Mouse (Mus musculus) layer of hippocampus, adult 9-11 months (tissue): ENCODE data around the gene Zswim1.
A peak's percentile ranks its signal among the peaks of the same experiment; 100 is the strongest.
"Not testable (repeated sequence)": the region's sequence is repeated elsewhere in the genome, so short reads cannot be mapped to it uniquely, and the experiment has no call there.

Source experiments
- DNase-seq: peaks from one replicate; pipeline ENCODE4 v3.0.0; 2022

Zswim1 gene

DNA sequence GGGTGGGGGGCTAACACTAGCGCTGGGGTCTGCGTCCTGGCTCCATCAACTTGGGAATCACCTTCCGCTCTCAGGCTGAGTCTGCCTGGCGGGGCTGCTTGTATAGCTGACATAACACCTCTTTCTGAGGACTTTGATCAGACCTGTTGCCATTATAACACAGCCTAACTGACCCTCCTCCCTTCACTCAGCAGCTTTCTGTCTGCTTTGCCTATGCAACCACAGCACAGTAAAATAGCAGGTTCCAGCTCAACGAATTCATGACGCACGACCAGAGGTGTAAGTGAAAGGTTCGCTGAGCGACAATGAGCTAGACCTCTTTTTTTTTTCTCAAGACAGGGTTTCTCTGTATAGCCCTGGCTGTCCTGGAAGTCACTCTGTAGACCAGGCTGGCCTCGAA, 8.5 kb downstream of the Zswim1 start:
- DNase-seq: no peak

DNA sequence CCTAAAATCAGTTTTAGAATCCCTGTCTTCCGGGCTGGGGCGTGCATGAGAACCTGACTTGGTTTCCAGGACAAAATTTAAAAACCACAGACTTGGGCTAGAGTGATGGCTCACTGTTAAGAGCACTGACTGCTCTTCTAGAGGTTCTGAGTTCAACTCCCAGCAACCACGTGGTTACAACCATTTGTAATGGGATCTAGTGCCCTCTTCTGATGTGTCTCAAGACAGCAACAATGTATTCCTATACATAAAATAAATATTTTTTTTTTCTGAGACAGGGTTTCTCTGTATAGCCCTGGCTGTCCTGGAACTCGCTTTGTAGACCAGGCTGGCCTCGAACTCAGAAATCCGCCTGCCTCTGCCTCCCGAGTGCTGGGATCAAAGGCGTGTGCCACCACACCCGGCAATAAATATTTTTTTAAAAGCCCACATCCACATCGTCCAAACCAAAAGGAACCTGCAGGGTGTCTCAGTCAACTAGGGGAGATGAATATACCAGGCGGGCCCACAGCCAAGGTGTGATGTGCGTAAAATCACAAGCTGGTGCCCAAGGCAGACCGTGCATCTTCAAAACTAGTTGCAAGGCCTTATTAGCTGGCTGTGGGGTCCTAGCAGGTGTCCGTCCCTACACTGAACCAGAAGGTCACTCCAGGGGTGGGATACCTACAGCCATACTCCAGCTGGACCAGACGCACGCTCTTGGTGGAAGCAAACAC, 9.7 kb downstream of the Zswim1 start:
- DNase-seq: no peak

DNA sequence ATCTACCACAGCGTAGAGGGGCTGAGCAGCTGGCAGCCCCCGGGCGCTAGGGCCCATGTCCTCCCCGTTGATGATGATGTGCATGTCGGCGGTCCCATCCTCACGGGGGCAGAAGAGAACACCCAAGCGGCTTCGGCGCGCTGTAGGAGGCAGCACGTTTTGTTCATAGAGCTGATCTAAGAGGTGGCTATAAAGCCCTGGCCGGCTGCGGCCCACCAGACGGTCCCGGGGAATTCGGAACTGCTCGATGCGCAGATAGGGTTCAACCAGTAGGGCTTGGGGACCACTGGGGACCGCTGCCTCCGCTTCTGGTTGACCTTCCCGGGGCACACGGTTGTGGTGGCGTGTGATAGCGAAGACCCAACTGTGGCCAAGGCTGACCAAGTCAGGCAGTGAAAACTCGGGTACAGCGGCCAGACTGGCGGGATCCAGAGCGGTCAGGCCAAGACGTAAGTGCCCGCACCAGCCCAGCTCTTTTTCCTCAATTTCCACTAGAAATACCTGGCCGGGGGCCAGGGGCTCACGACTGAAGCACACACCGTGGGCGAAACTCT, 10.3 kb downstream of the Zswim1 start, which contains the start of gene Ctsa:
Ctsa (plus strand) TSS at position 126 of the 554 bp plus-strand sequence.
- peak; percentile 85 for DNase-seq

DNA sequence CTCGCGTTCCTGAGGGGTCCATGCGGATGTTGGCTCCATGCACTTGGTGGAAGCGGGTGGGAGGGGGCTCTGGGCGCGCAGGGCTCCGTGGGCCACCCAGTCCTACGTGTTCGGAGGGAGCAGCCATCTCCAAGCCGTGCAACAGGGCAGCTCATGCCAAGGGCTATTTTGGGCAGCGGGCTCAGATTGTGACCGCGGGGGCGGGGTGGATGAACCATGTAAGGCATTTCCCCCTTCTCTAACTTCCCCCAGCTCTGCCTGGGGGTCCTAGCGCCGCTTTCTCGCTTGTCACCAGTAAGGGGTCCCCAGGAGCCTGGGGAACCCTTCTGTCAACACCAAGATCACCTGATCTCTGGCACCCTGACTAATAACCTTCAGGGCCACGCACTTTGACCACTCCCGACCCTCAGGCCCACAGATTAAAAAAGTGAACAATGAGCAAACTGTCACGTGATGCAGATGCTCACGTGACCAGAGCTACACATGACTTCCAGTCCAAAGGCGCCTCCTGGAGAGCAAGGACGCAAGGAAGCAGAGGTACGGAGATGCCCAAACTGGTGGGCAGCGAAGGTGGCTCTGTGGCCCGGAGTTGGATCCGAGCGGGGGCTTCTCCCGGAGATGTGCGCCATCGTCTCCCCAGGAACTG, 11.0 kb downstream of the Zswim1 start, which contains the start of gene Neurl2:
Neurl2 (minus strand) TSS at position 143 of the 646 bp plus-strand sequence.
- peak; percentile 96 for DNase-seq

GRCm38 (mm10) chr2:164834531-164834930, 12.0 kb downstream of the Zswim1 start:
- DNase-seq: no peak

- DNase-seq: no peak
Measured at GRCm38 (mm10) chr2:164835164-164835563, 12.7 kb downstream of the Zswim1 start.

DNA sequence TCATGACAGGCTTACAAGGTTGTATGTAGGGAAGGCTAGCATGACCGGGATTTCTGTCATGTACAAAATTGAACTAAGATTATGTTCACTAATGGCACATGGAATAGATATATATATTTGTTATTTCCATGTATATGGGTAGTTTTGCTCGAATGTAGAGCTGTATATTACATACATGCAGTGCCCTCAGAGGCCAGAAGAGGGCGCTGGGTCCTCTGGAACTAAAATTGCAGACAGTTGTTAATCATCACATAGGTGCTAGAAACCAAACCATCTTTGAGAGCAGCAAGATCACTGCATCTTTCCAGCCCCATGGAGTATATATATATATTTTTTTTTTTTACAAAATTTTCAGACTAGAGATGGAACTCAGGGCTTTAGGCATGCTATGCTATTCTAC, 23.3 kb downstream of the Zswim1 start:
- DNase-seq: no peak

DNA sequence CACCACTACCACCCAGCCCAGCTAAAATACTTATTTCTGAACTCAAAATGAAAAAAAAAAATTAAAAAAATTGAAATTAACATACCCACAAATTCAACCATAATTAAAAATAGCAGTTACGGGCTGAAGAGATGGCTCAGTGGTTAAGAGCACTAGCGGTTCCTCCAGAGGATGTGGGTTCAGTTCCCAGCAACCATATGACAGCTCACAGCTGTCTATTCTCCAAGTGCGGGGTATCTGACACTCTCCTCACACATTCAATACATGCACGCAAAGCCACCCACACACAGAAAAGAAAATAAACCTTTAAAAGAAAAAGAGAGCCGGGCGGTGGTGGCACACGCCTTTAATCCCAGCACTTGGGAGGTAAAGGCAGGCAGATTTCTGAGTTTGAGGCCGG, 27.6 kb downstream of the Zswim1 start:
- DNase-seq: no peak

DNA sequence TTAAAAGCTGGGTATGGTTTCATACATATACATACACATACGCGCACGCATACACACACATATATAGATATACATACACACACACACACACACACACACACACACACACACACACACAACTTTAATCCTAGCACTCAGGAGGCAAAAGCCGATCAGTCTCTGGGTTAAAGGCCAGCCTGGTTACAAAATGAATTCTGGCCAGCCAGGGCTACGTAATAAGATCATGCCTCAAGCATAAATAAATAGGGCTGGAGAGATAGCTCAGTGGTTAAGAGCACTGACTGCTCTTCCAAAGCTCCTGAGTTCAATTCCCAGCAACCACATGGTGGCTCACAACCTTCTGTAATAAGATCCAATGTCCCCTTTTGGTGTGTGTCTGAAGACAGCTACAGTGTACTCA, 33.1 kb downstream of the Zswim1 start:
- DNase-seq: not testable (repeated sequence)

- DNase-seq: no peak
Measured at GRCm38 (mm10) chr2:164856309-164857100, 34.0 kb downstream of the Zswim1 start.

GRCm38 (mm10) chr2:164857101-164857821, 34.8 kb downstream of the Zswim1 start, which contains the start of gene Pltp:
TSS of gene Pltp (minus strand) at chr2:164857711.
- no peak for DNase-seq

DNA sequence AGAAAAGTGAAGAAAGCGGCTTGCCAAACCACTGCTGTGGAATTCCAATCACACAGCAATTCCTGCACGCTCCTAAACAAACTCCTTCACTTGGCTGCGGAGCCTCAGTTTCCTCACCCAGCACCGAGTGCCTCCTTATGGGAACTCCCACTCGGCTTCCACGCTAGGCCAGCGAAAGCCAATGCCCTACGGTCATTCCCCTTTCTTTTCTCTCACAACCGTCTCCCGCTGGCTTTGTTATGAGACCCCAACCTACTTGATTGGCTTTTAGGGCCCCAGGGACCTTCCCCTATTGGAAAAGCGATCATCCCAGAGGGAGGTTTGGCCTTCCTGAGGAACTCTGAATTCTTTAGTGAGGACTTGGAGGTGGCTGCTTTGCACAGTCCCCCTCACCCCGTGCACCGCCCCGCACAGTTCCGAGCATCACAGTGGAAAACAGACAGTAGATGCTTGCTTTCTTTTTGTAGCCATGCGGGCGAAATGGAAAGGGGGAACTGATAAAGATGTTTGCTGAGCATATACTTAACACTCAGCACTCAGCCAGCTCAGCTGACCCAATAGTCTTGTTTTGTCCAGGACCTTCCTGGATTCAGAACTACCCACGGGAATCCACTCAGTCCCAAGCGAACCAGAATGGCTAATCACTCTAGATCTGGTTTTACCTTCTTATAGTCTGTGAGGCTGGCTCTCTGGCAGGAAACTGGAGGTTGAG, 35.5 kb downstream of the Zswim1 start:
- no peak for DNase-seq

- DNase-seq: no peak
Measured at GRCm38 (mm10) chr2:164859155-164859554, 36.7 kb downstream of the Zswim1 start.

- no peak for DNase-seq
Measured at GRCm38 (mm10) chr2:164859640-164860432, 37.4 kb downstream of the Zswim1 start.

DNA sequence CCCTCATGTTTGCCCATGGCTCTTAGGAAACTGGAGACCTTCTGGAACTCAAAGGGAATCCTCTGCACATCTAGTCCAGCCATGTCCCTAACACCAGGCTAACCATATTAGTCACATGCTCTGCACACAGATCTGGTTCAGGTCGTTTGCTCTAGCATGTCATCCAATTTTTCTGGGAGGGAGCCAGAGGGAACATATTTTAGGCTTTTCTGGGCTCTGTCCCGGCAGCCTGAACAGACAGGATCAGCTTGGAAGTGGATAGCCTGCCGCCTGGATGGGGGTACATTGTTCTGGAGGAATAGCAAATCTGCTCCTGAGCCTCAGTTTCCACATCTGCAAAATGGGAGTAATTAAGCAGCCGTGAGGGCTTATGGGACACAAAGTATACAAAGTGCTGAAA, 38.6 kb downstream of the Zswim1 start:
- no peak for DNase-seq

DNA sequence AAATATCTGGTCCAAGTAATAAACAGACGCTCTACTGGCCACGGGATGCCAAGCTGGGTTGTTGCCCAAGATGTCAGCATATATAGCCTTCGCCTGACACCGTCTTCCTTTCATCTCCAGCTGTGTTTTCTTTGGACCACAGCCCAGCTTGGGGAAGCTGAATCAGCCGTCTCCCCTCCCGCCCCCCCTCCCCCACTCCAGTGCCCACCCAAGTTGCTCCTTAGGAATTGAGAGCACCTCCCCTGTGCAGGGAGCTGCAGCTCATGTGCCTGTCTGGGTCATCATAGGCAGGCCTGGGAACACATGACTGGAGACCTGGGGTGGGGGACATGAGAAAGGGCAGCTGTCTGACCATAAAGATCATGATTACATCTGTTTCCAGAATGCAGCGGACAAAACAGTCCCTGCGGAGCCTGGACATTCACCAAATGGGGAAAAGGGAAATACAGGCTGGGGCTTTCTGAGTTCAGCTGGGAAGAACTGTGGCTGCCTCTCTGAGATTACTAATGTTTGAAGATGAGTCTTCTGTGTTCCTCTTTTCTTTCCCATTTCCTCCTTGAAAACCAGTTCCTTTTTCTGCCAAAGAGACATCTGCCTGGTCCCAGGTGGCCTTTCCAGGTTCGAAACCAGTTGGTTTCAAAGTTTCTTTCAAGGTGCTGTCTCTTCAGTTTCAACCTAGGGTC, 39.8 kb downstream of the Zswim1 start:
- DNase-seq: no peak

DNA sequence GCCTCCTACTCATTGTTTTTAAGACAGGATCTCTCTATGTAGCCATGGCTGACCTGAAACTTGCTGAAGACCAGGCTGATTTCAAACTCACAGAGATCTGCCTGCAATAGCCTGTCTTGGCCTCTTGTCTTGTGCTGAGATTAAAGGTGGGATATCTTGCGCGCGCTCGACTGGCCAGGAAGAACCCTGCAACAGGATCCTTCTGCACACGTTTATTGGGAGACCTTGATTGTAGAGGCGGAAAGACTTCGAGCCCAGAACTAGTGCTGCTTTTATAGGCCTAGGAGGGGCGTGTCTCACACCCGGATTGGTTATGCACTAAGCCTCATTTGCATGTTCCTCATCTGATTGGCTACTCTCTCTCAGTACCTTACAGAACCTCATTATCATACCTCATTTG, 40.9 kb downstream of the Zswim1 start:
- DNase-seq: not testable (repeated sequence)

DNA sequence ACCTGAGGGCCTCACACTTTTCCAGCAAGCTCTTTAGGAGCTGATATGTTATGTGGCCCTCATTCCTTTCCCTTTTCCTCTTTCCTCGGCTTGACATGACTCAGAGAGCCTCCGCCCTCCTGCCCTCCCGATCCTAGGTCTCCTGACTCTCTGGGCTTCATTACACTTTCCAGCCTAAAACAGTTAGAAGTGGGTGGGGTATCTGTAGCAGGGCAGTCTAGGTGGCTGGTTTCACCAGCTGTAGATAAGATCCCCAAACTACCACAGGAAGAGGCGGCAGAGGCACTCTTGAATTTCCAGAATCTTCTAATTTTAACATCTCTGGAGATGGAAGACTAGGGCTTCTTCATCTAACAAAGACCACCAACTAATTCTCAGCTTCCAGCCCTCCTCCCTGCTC, 42.1 kb downstream of the Zswim1 start:
- DNase-seq: no peak

DNA sequence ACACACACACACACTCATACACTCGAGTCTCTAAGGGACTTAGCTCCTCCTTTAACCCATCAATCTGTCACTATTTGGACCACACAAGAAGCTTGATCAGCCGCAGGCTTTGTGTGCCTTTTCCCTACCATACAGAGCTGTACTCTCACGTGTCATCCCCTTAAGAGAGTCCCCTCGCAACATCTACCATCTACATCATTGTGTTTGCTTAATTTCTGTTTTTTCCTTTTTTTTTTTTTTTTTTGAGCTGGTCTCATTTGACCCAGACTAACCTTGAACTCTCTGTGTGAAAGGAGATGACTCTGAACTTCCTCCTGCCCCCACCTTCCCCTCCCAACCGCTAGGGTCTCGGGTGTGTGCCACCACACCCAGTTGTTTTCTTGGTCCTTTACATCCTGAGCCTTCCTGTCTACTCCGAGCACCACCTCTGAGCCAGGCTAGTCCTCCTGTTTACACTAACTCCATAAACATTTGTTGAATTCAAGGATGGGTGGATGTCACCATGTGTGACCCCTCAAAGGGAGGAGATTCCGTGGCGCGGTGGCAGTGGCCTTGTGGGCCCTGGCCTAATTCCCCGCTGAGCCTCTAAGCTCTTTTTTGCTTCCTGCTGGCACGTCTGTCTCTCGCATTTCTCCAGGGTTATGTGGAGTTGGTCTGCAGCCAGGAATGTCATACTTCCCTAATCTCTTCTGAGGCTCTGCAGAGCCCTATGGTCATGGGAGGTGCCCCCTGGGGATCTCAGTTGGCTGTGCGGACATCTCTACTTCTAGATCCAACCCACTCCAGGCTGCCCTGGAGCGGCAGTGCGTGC, 44.5 kb downstream of the Zswim1 start:
- no peak for DNase-seq

- DNase-seq: no peak
Measured at GRCm38 (mm10) chr2:164867566-164867965, 45.1 kb downstream of the Zswim1 start.
